Mouse (Mus musculus): ENCODE measurements around the gene Pdzph1. TPM values are rescaled to one million over a fixed set of nuclear protein-coding genes. Genes with fewer than 3 reads are reported as not detected.

The Pdzph1 gene
- polyA plus RNA-seq, 1 experiment, result not detected

DNA sequence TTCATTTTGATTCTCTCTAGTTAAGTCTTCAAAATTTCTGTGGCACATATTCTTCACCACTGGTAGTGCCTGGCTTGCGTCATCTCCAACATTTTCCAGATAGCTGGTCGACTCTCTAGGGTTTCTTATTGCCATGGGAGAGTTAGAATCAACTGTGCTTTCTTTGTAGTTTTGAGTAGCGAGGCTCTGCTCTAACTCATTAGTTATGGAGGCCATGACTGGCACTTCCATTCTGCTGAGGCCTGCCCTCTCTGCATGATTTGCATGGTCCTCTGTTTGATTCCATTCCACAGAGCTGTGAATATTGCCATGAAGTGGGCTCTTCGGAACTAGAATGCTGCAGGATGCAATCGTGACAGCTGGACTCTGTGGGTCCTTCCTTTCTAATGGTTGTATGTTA, 17.9 kb downstream of the Pdzph1 start:
- TF ChIP-seq GATA1 (IDR thresholded peaks at IDR 0.05; ENCODE audit: borderline replicate concordance, low read length) (no peak), FLI1 (IDR thresholded peaks at IDR 0.05; ENCODE audit: low read length) (no peak)
- H3K4me1 ChIP-seq, result peaks cover 7% of the 10 kb centered on the region; the same call in 1 of the 2 replicates
- H3K9me3 ChIP-seq, result 0 out of 2 replicates have a peak, but pooled peaks cover 2% of the 10 kb centered on the region
- no peak overlapping the region for H3K4me3 ChIP-seq (replicated peaks)
- no peaks in the 10 kb centered on the region for H3K27me3 ChIP-seq (replicated peaks)
- H3K36me3 ChIP-seq (replicated peaks; ENCODE audit: low read length), result no peaks in the 10 kb centered on the region

DNA sequence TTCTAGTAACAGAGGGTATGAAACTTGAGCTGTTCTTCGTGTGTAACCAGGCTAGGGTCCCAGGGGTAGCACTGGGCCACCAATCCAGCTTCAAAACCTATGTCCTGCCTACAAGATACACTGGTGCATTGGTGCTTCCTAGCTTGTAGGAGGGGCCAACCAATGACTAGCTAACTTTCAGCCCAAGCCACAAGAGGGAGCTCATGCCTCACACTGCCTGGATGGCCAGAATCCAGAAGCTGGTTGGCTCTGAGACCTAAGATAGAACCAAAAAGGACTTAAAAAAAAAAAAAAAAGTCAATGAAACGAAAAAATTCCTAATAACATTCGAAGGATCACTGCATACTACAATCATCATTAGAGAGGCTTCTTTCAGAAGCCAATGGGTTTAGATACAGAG, 31.3 kb downstream of the Pdzph1 start:
- Histone ChIP-seq H3K4me1 (peaks cover 12% of the 10 kb centered on the region; the same call in 1 of the 2 replicates), H3K27me3 (replicated peaks) (no peaks in the 10 kb centered on the region), H3K9me3 (no peaks in the 10 kb centered on the region), H3K4me3 (replicated peaks) (no peak overlapping the region), H3K36me3 (replicated peaks; ENCODE audit: low read length) (no peaks in the 10 kb centered on the region)
- TF ChIP-seq FLI1 (IDR thresholded peaks at IDR 0.05; ENCODE audit: low read length), result no peak
- no peak for TF ChIP-seq GATA1 (IDR thresholded peaks at IDR 0.05; ENCODE audit: borderline replicate concordance, low read length)

- H3K9me3 ChIP-seq, result no peaks in the 10 kb centered on the region
- no peak for TF ChIP-seq FLI1 (IDR thresholded peaks at IDR 0.05; ENCODE audit: low read length)
- no peak for TF ChIP-seq GATA1 (IDR thresholded peaks at IDR 0.05; ENCODE audit: borderline replicate concordance, low read length)
- H3K27me3 ChIP-seq (replicated peaks), result no peaks in the 10 kb centered on the region
- no peaks in the 10 kb centered on the region for H3K36me3 ChIP-seq (replicated peaks; ENCODE audit: low read length)
- H3K4me1 ChIP-seq, result peaks cover 17% of the 10 kb centered on the region; the same call in 1 of the 2 replicates
- H3K4me3 ChIP-seq (replicated peaks), result no peak overlapping the region
Measured at GRCm38 (mm10) chr17:58957055-58957454, 34.1 kb downstream of the Pdzph1 start.

DNA sequence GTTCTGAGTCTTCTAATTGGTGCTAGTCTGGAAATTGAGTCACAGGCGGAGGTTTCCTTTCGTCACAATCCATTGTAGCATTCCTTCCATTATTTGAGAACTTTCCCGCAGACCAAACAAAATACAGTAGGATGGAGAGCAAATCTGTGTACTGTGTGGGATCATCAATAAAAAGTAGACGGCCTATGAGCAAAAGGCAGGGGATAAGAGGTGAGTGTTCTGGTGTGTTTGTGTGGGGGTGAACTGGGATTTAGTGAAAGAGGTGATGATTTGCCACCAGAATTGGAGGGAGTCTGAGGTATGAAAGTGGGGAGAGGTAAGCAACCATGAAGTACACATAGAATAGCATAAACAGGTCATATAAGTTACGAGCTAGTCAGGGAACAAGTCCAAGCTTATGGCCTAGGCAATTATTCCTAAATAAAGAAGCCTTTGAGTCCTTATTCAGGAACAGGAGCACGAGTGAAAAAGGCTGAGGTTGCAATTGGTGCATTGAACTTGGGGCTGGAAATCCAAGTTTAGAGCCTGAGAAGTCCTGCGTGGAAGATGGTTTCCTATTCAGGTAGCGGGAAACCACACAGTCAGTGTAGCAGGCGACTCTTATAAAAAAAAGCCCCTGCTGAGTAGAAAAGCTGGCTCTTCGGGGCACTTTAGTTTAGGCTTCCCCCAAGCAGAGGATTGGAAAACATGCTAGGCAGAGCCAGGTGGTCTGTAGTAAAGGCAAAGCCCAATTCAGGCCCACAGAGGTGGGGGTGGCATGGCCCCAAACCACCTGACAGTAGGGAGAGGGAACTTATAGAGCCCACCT, 48.0 kb downstream of the Pdzph1 start:
- peaks cover 5% of the 10 kb centered on the region; the same call in 1 of the 2 replicates for H3K4me1 ChIP-seq
- no peaks in the 10 kb centered on the region for H3K27me3 ChIP-seq (replicated peaks)
- 0 out of 2 replicates have a peak, but pooled peaks cover 5% of the 10 kb centered on the region for H3K9me3 ChIP-seq
- H3K36me3 ChIP-seq (replicated peaks; ENCODE audit: low read length), result no peaks in the 10 kb centered on the region
- no peak for TF ChIP-seq GATA1 (IDR thresholded peaks at IDR 0.05; ENCODE audit: borderline replicate concordance, low read length)
- no peak for TF ChIP-seq FLI1 (IDR thresholded peaks at IDR 0.05; ENCODE audit: low read length)
- no peak overlapping the region for H3K4me3 ChIP-seq (replicated peaks)

DNA sequence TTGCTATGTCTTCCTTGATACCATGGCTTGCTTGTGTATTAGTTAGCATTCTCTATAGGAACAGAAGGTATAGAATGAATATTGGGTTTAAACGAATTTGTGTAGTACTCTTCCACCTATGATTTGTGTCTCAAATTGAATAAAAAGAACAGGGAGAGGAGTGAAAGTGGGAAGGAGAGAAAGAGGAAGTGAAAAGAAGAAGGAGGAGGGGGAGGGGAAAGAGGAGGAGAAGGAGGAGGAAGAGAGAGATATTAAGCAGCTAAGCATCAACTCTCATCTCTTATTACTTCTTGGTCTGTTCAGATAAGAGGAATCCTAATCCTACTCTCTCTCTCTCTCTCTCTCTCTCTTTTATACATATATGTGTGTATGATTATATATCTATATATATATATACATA, 52.6 kb downstream of the Pdzph1 start:
- Histone ChIP-seq H3K36me3 (replicated peaks; ENCODE audit: low read length) (no peaks in the 10 kb centered on the region), H3K27me3 (replicated peaks) (no peaks in the 10 kb centered on the region), H3K4me3 (replicated peaks) (no peak overlapping the region), H3K9me3 (0 out of 2 replicates have a peak, but pooled peaks cover 5% of the 10 kb centered on the region), H3K4me1 (peaks cover 5% of the 10 kb centered on the region; the same call in 1 of the 2 replicates)
- TF ChIP-seq FLI1 (IDR thresholded peaks at IDR 0.05; ENCODE audit: low read length), result no peak
- TF ChIP-seq GATA1 (IDR thresholded peaks at IDR 0.05; ENCODE audit: borderline replicate concordance, low read length), result no peak

GRCm38 (mm10) chr17:58937533-58937932, 53.6 kb downstream of the Pdzph1 start:
- H3K9me3 ChIP-seq, result 0 out of 2 replicates have a peak, but pooled peaks cover 5% of the 10 kb centered on the region
- peaks cover 10% of the 10 kb centered on the region for H3K4me1 ChIP-seq
- H3K4me3 ChIP-seq (replicated peaks), result no peak overlapping the region
- no peaks in the 10 kb centered on the region for H3K27me3 ChIP-seq (replicated peaks)
- H3K36me3 ChIP-seq (replicated peaks; ENCODE audit: low read length), result no peaks in the 10 kb centered on the region
- no peak for TF ChIP-seq FLI1 (IDR thresholded peaks at IDR 0.05; ENCODE audit: low read length)
- TF ChIP-seq GATA1 (IDR thresholded peaks at IDR 0.05; ENCODE audit: borderline replicate concordance, low read length), result no peak

GRCm38 (mm10) chr17:58932983-58933280, 58.2 kb downstream of the Pdzph1 start:
- no peaks in the 10 kb centered on the region for H3K27me3 ChIP-seq (replicated peaks)
- no peak overlapping the region for H3K4me3 ChIP-seq (replicated peaks)
- TF ChIP-seq FLI1 (IDR thresholded peaks at IDR 0.05; ENCODE audit: low read length) (no peak), GATA1 (IDR thresholded peaks at IDR 0.05; ENCODE audit: borderline replicate concordance, low read length) (no peak)
- H3K4me1 ChIP-seq, result peaks cover 19% of the 10 kb centered on the region
- H3K9me3 ChIP-seq, result no peaks in the 10 kb centered on the region
- no peaks in the 10 kb centered on the region for H3K36me3 ChIP-seq (replicated peaks; ENCODE audit: low read length)

- Histone ChIP-seq H3K36me3 (replicated peaks; ENCODE audit: low read length) (no peaks in the 10 kb centered on the region), H3K4me1 (peaks cover 19% of the 10 kb centered on the region), H3K27me3 (replicated peaks) (no peaks in the 10 kb centered on the region), H3K9me3 (no peaks in the 10 kb centered on the region), H3K4me3 (replicated peaks) (peak overlapping the region; percentile 67)
- TF ChIP-seq FLI1 (IDR thresholded peaks at IDR 0.05; ENCODE audit: low read length) (no peak), GATA1 (IDR thresholded peaks at IDR 0.05; ENCODE audit: borderline replicate concordance, low read length) (no peak)
Measured at GRCm38 (mm10) chr17:58932279-58932982, 58.7 kb downstream of the Pdzph1 start.

DNA sequence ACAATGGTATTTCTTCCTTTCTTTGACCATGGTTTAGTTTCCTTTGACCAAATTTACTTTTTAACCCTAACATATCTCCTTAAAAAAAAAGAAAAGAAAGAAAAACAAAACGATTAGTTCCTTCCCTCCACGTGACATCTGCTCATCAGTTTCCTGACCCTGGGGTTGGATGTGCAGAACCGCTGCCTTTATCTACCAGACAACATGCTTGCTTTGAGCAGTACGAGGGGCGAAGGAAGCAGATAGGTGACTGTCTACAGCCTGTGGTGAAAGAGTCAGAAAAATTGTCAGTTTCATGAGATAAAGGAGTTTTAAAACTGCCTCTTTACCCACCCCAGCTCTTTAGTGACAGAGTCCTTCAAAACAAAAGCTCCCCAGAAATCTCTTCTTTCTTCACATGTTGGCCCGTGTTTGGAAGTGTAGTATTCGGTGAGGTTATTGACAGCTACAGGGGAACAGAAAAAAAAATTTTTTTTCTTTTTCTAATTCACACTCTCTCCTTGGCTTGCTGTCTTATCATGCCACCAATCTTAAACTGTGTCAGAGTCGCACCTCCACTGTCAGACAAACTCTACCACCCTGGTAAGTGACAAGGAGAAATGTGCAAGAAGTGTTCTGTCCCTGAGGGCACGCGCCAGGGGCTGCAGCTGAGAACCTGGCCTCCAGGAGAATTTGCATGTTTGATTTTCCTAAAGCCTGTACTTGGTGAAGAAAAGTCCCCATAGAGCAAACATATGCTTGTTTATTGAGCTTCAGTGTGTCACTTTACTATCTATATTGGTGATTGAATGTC, 66.2 kb downstream of the Pdzph1 start:
- Histone ChIP-seq H3K36me3 (replicated peaks; ENCODE audit: low read length) (no peaks in the 10 kb centered on the region), H3K9me3 (no peaks in the 10 kb centered on the region), H3K4me1 (peaks cover 50% of the 10 kb centered on the region), H3K27me3 (replicated peaks) (peaks cover 8% of the 10 kb centered on the region), H3K4me3 (replicated peaks) (peak overlapping the region; percentile 82)
- TF ChIP-seq FLI1 (IDR thresholded peaks at IDR 0.05; ENCODE audit: low read length), result no peak
- peak; percentile 36; the same call in 1 of the 3 replicates for TF ChIP-seq GATA1 (IDR thresholded peaks at IDR 0.05; ENCODE audit: borderline replicate concordance, low read length)
